8 mouse cellular contexts compared by ENCODE assay signal in the genomic region with DNA sequence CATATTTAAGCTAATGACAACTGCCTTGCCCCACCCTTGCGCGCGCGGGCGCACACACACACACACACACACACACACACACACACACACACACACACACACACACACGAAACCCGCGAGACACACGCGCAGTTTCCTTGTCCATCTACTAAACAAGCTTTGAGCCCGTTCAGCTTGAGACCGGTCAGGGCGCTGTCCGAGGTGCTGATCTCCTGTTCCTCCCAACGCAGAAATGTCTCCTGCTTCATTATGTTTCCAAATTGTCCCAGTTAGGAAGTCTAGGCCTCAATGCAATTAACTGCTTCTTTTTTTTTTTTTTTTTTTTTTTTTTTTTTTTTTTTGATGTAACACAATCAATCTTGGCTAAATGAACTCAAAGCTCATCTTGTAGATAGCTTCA. TPM values are rescaled to one million over a fixed set of nuclear protein-coding genes. Genes with fewer than 3 reads are reported as not detected.
DNase-seq lines count a peak whose midpoint lies in the region; ATAC-seq and TF ChIP-seq lines count a peak whose summit lies in the region.

No protein-coding gene starts in this region.

- H3K4me1 ChIP-seq in heart, embryonic 11.5 days (ENCODE audit: control insufficient read depth, insufficient read depth, low read length) = peaks cover 10% of the 10 kb centered on the region; the same call in 1 of the 2 replicates
- H3K4me1 ChIP-seq in embryonic facial prominence, embryonic 11.5 days (ENCODE audit: control insufficient read depth, insufficient read depth, low read length) = peaks cover 4% of the 10 kb centered on the region; the same call in 1 of the 2 replicates
- no peaks in the 10 kb centered on the region; the same call in 1 of the 2 replicates for H3K4me1 ChIP-seq in hindbrain, embryonic 11.5 days (replicated peaks; ENCODE audit: control insufficient read depth, insufficient read depth, low read length)
- H3K4me1 ChIP-seq in lung, embryonic 14.5 days (ENCODE audit: insufficient read depth) = peaks cover 4% of the 10 kb centered on the region; the same call in 1 of the 2 replicates

- no peak overlapping the region for H3K4me3 ChIP-seq in heart, embryonic 11.5 days (ENCODE audit: low read depth, low read length)
- no peak overlapping the region for H3K4me3 ChIP-seq in embryonic facial prominence, embryonic 11.5 days (ENCODE audit: low read depth, low read length)
- H3K4me3 ChIP-seq in hindbrain, embryonic 11.5 days (ENCODE audit: low read depth, low read length) = peak overlapping the region; percentile 70
- no peak overlapping the region for H3K4me3 ChIP-seq in lung, embryonic 14.5 days (ENCODE audit: low read depth, low read length)

- no peak for ATAC-seq in heart, embryonic 11.5 days (replicated peaks; ENCODE audit: insufficient number of reproducible peaks, low FRiP score, low TSS enrichment)
- no peak for ATAC-seq in embryonic facial prominence, embryonic 11.5 days (replicated peaks; ENCODE audit: insufficient number of reproducible peaks, low FRiP score, low TSS enrichment, low read depth)
- no peak for ATAC-seq in hindbrain, embryonic 11.5 days (ENCODE audit: low FRiP score)
- ATAC-seq in lung, embryonic 14.5 days (ENCODE audit: insufficient read depth) = no peak

- no peak overlapping the region for H3K9ac ChIP-seq in heart, embryonic 11.5 days (ENCODE audit: low read depth, low read length)
- H3K9ac ChIP-seq in embryonic facial prominence, embryonic 11.5 days (replicated peaks; ENCODE audit: low read length) = no peak overlapping the region
- peak overlapping the region; percentile 83 for H3K9ac ChIP-seq in hindbrain, embryonic 11.5 days (ENCODE audit: low read depth, low read length)
- no peak overlapping the region for H3K9ac ChIP-seq in lung, embryonic 14.5 days

- peak; percentile 48 for DNase-seq in heart, adult 8-10 months (ENCODE audit: low spot score)
- peak; percentile 89 for DNase-seq in R1 (ENCODE audit: low read depth, low spot score)
- peak; percentile 94 for DNase-seq in embryonic facial prominence, embryonic 11.5 days (ENCODE audit: low spot score)
- DNase-seq in hindbrain, embryonic 11.5 days (ENCODE audit: low spot score) = peak; percentile 84
- peak; percentile 95 for DNase-seq in lung, embryonic 14.5 days
- DNase-seq in ovary, postnatal 10 days (ENCODE audit: low spot score) = peak; percentile 56
- peak; percentile 66 to 79 for DNase-seq in urinary bladder, postnatal 36 days (ENCODE audit: low spot score in 2 of 2)

- H3K27me3 ChIP-seq in heart, embryonic 11.5 days (ENCODE audit: control insufficient read depth, insufficient read depth, low read length) = peaks cover 52% of the 10 kb centered on the region
- peaks cover 41% of the 10 kb centered on the region for H3K27me3 ChIP-seq in embryonic facial prominence, embryonic 11.5 days (ENCODE audit: control insufficient read depth, insufficient read depth, low read length)
- peaks cover 33% of the 10 kb centered on the region for H3K27me3 ChIP-seq in hindbrain, embryonic 11.5 days (ENCODE audit: control insufficient read depth, insufficient read depth, low read length)
- H3K27me3 ChIP-seq in lung, embryonic 14.5 days (ENCODE audit: insufficient read depth, low read length) = peaks cover 48% of the 10 kb centered on the region

- WGBS in heart, embryonic 11.5 days (ENCODE audit: insufficient replicate concordance) = 0% methylated on average over 15 of the region's 15 CpGs
- under 1% methylated on average over 15 of the region's 15 CpGs for WGBS in embryonic facial prominence, embryonic 11.5 days
- 0% methylated on average over 15 of the region's 15 CpGs for WGBS in hindbrain, embryonic 11.5 days
- WGBS in lung, embryonic 14.5 days = 1% methylated on average over 15 of the region's 15 CpGs

- H3K9me3 ChIP-seq in heart, embryonic 11.5 days (replicated peaks; ENCODE audit: control insufficient read depth, low read length) = no peaks in the 10 kb centered on the region
- no peaks in the 10 kb centered on the region for H3K9me3 ChIP-seq in embryonic facial prominence, embryonic 11.5 days (replicated peaks; ENCODE audit: control insufficient read depth, low read length)
- no peaks in the 10 kb centered on the region for H3K9me3 ChIP-seq in hindbrain, embryonic 11.5 days (ENCODE audit: control insufficient read depth, low read length)
- H3K9me3 ChIP-seq in lung, embryonic 14.5 days (ENCODE audit: low read depth, low read length) = no peaks in the 10 kb centered on the region

- H3K4me2 ChIP-seq in heart, embryonic 11.5 days = no peak overlapping the region
- H3K4me2 ChIP-seq in embryonic facial prominence, embryonic 11.5 days (ENCODE audit: low read depth, low read length) = no peak overlapping the region
- peak overlapping the region; percentile 27; the same call in 1 of the 2 replicates for H3K4me2 ChIP-seq in hindbrain, embryonic 11.5 days (replicated peaks; ENCODE audit: low read depth, low read length)
- H3K4me2 ChIP-seq in lung, embryonic 14.5 days = no peak overlapping the region

- no peak overlapping the region for H3K27ac ChIP-seq in heart, embryonic 11.5 days (ENCODE audit: low read depth, low read length)
- no peak overlapping the region for H3K27ac ChIP-seq in embryonic facial prominence, embryonic 11.5 days (replicated peaks; ENCODE audit: low read depth, low read length)
- H3K27ac ChIP-seq in hindbrain, embryonic 11.5 days (ENCODE audit: low read depth, low read length) = 0 out of 2 replicates have a peak overlapping the region, but pooled peaks have one; percentile 47
- H3K27ac ChIP-seq in lung, embryonic 14.5 days (ENCODE audit: low read depth) = no peak overlapping the region

- no peak for TF ChIP-seq CTCF in lung, embryonic 14.5 days (IDR thresholded peaks at IDR 0.05; ENCODE audit: low read depth)

- H3K36me3 ChIP-seq in heart, embryonic 11.5 days (ENCODE audit: control insufficient read depth, insufficient read depth, low read length) = no peaks in the 10 kb centered on the region
- H3K36me3 ChIP-seq in embryonic facial prominence, embryonic 11.5 days (replicated peaks; ENCODE audit: control insufficient read depth, insufficient read depth, low read depth, low read length) = no peaks in the 10 kb centered on the region; the same call in 1 of the 2 replicates
- no peaks in the 10 kb centered on the region for H3K36me3 ChIP-seq in hindbrain, embryonic 11.5 days (ENCODE audit: control insufficient read depth, insufficient read depth, low read length)
- no peaks in the 10 kb centered on the region for H3K36me3 ChIP-seq in lung, embryonic 14.5 days (ENCODE audit: insufficient read depth)

RNA-seq across cellular contexts. Expression of a gene that starts 1.5 kb away (rescaled TPM):
- total RNA-seq in heart, adult 8-10 months (2022) = 10 to 100 TPM; 58.1 to 68.9 (median 64.7) TPM
- 80.7 and 82.3 TPM in 2 replicates for polyA plus RNA-seq in heart, embryonic 11.5 days (2014; fragmentation: Nextera tagmentation; extraction: Ambion mirVana)
- polyA plus RNA-seq in embryonic facial prominence, embryonic 11.5 days (2014; fragmentation: Nextera tagmentation; extraction: Ambion mirVana) = 72.5 and 90.4 TPM in 2 replicates
- 81.5 and 90.6 TPM in 2 replicates for polyA plus RNA-seq in hindbrain, embryonic 11.5 days (2014; fragmentation: Nextera tagmentation; extraction: Ambion mirVana)
- 69.5 and 81.2 TPM in 2 replicates for polyA plus RNA-seq in lung, embryonic 14.5 days (2014; fragmentation: Nextera tagmentation; extraction: Ambion mirVana)

RNA-seq across cellular contexts. Expression of a gene that starts 2.0 kb away (rescaled TPM):
- total RNA-seq in heart, adult 8-10 months (2022) = under 1 TPM in 2 of 4 experiments, not detected in 2; 0.06 to 0.19 TPM
- polyA plus RNA-seq in heart, embryonic 11.5 days (2014; fragmentation: Nextera tagmentation; extraction: Ambion mirVana) = 0.43 and 0.73 TPM in 2 replicates
- 37.0 and 49.6 TPM in 2 replicates for polyA plus RNA-seq in embryonic facial prominence, embryonic 11.5 days (2014; fragmentation: Nextera tagmentation; extraction: Ambion mirVana)
- polyA plus RNA-seq in hindbrain, embryonic 11.5 days (2014; fragmentation: Nextera tagmentation; extraction: Ambion mirVana) = 266 and 290 TPM in 2 replicates
- 0.37 and 0.58 TPM in 2 replicates for polyA plus RNA-seq in lung, embryonic 14.5 days (2014; fragmentation: Nextera tagmentation; extraction: Ambion mirVana)

RNA-seq across cellular contexts. Expression of a gene that starts 34.2 kb away (rescaled TPM):
- total RNA-seq in heart, adult 8-10 months (2022) = 1 to 10 TPM; 3.2 to 3.7 (median 3.3) TPM
- 12.7 and 14.9 TPM in 2 replicates for polyA plus RNA-seq in heart, embryonic 11.5 days (2014; fragmentation: Nextera tagmentation; extraction: Ambion mirVana)
- 35.8 and 38.1 TPM in 2 replicates for polyA plus RNA-seq in embryonic facial prominence, embryonic 11.5 days (2014; fragmentation: Nextera tagmentation; extraction: Ambion mirVana)
- polyA plus RNA-seq in hindbrain, embryonic 11.5 days (2014; fragmentation: Nextera tagmentation; extraction: Ambion mirVana) = 31.6 and 32.2 TPM in 2 replicates
- 22.8 and 26.7 TPM in 2 replicates for polyA plus RNA-seq in lung, embryonic 14.5 days (2014; fragmentation: Nextera tagmentation; extraction: Ambion mirVana)

RNA-seq across cellular contexts. Expression of a gene that starts 51.1 kb away (rescaled TPM):
- 1 to 10 TPM; 1.9 to 2.9 (median 2.1) TPM for total RNA-seq in heart, adult 8-10 months (2022)
- 5.5 and 6.2 TPM in 2 replicates for polyA plus RNA-seq in heart, embryonic 11.5 days (2014; fragmentation: Nextera tagmentation; extraction: Ambion mirVana)
- 12.8 and 13.4 TPM in 2 replicates for polyA plus RNA-seq in embryonic facial prominence, embryonic 11.5 days (2014; fragmentation: Nextera tagmentation; extraction: Ambion mirVana)
- 10.8 and 11.8 TPM in 2 replicates for polyA plus RNA-seq in hindbrain, embryonic 11.5 days (2014; fragmentation: Nextera tagmentation; extraction: Ambion mirVana)
- 9.5 and 9.7 TPM in 2 replicates for polyA plus RNA-seq in lung, embryonic 14.5 days (2014; fragmentation: Nextera tagmentation; extraction: Ambion mirVana)

Comparison
In these comparisons a context has a peak if more than half of its experiments do, and no peak if none do; other contexts are left out.
1. RNA of a gene that starts 2.0 kb away (polyA plus RNA-seq): 266 to 290 TPM in hindbrain, embryonic 11.5 days and 37.0 to 49.6 TPM in embryonic facial prominence, embryonic 11.5 days; 0.43 to 0.73 TPM in heart, embryonic 11.5 days and 0.37 to 0.58 TPM in lung, embryonic 14.5 days; every median in the first group is over 10 times any median in the second.
2. Peak in every context shown above with its lines, with median percentiles within 50 percentile points of each other: DNase-seq.